Mouse (Mus musculus) kidney, adult 2 months (tissue): ENCODE results near the gene Zfp444. TPM values are rescaled to one million over a fixed set of nuclear protein-coding genes. Genes with fewer than 3 reads are reported as not detected.

ENCODE experiments used
- DNase-seq: peaks from one replicate; pipeline ENCODE4 v3.0.0; 2021
- H3K27ac ChIP-seq: fragments of 200-500 bp; 2 replicates; pipeline ENCODE4 v1.5.1; 2012; ENCODE audit warnings: low read depth, low read length, control low read depth, inconsistent platforms; ENCODE audit not compliant: insufficient read depth
- H3K27me3 ChIP-seq: fragments of 200-500 bp; replicated peaks from 2 replicates; pipeline ENCODE4 v1.6.1; 2012; ENCODE audit warnings: mild to moderate bottlenecking, moderate library complexity, low read length, inconsistent platforms; ENCODE audit not compliant: control insufficient read depth, insufficient read depth
- H3K36me3 ChIP-seq: fragments of 200-500 bp; 2 replicates; pipeline ENCODE4 v1.6.1; 2012; ENCODE audit warnings: mild to moderate bottlenecking, moderate library complexity, low read length, inconsistent platforms; ENCODE audit not compliant: control insufficient read depth, insufficient read depth
- H3K4me1 ChIP-seq: fragments of 200-500 bp; 2 replicates; pipeline ENCODE4 v1.6.1; 2011; ENCODE audit warnings: low read length; ENCODE audit not compliant: control insufficient read depth, insufficient read depth
- H3K4me3 ChIP-seq: fragments of 200-500 bp; 2 replicates; pipeline ENCODE4 v1.5.1; 2011; ENCODE audit warnings: mild to moderate bottlenecking, low read depth, low read length, control low read depth; ENCODE audit not compliant: insufficient read depth
- CTCF ChIP-seq: fragments of 200-500 bp; conservative IDR thresholded peaks from 2 replicates; pipeline ENCODE4 v1.5.1; 2011; ENCODE audit warnings: low read depth, mild to moderate bottlenecking, control low read depth, low read length, moderate library complexity, mixed read lengths; ENCODE audit not compliant: insufficient read depth, insufficient read length
- POLR2A ChIP-seq: fragments of 200-500 bp; IDR thresholded peaks from one replicate; pipeline ENCODE4 v1.6.1; 2011; ENCODE audit warnings: low read depth, low read length, control low read depth
- WGBS: fragments of 180-500 bp; shearing (Covaris S2); methylation state at CpG from one replicate; pipeline ENCODE4 v1.1.7; 2018; 5-methylcytosine and 5-hydroxymethylcytosine counted together
- polyA plus RNA-seq: library from polyadenylated mRNA; depleted of rRNA; stranded (reverse); fragments of >200 nt; gene quantifications from 2 replicates; pipeline ENCODE4 v1.2.3, GENCODE M21; 2012

The Zfp444 gene
- polyA plus RNA-seq, 1 experiment: 47.1 TPM

- TF ChIP-seq CTCF (no peak), POLR2A (no peak)
- Histone ChIP-seq H3K27me3 (no peaks in the 10 kb centered on the region), H3K4me3 (no peak overlapping the region), H3K36me3 (peaks cover 1% of the 10 kb centered on the region; the same call in 1 of the 2 replicates), H3K4me1 (peaks cover 37% of the 10 kb centered on the region), H3K27ac (peak overlapping the region; percentile 51)
- WGBS: 60% methylated on average over 2 of the region's 2 CpGs
- peak; percentile 79 for DNase-seq
Measured at GRCm38 (mm10) chr7:6186176-6186575, 14.2 kb downstream of the Zfp444 start.

GRCm38 (mm10) chr7:6186756-6187155 lies 14.7 kb downstream of the Zfp444 start:
- TF ChIP-seq CTCF: no peak; the same call in 1 of the 2 replicates
- TF ChIP-seq POLR2A: no peak
- Histone ChIP-seq H3K4me1 (peaks cover 37% of the 10 kb centered on the region), H3K4me3 (no peak overlapping the region), H3K27me3 (no peaks in the 10 kb centered on the region), H3K36me3 (peaks cover 1% of the 10 kb centered on the region; the same call in 1 of the 2 replicates), H3K27ac (peak overlapping the region; percentile 45)
- WGBS: 26% methylated on average over 2 of the region's 2 CpGs
- DNase-seq: peak; percentile 67

GRCm38 (mm10) chr7:6189542-6189941 lies 17.5 kb downstream of the Zfp444 start:
- Histone ChIP-seq H3K27ac (no peak overlapping the region), H3K36me3 (peaks cover 1% of the 10 kb centered on the region; the same call in 1 of the 2 replicates), H3K4me1 (peaks cover 21% of the 10 kb centered on the region; the same call in 1 of the 2 replicates), H3K4me3 (no peak overlapping the region), H3K27me3 (no peaks in the 10 kb centered on the region)
- WGBS: 56% methylated on average over 45 of the region's 45 CpGs
- no peak for TF ChIP-seq CTCF
- DNase-seq: peak; percentile 69

DNA sequence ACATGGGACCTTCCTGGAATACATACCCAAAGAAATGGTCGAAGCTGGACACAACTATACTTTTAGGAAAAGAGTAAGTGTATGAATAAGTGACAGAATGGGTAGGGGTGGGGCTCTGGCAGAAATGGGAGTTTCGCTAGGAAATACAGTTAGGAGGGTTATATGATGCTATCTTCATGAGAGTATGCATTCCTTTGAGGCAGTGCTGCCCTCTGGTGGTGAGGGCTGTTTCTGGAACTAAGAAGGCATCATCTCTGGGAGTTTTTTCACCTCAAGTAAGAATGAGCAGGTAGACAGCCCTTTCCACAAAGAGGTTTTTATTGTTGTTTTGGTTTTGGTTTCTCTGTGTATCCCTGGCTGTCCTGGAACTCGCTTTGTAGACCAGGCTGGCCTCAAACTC lies 19.4 kb downstream of the Zfp444 start:
- 33% methylated on average over 3 of the region's 3 CpGs for WGBS
- Histone ChIP-seq H3K36me3 (peaks cover 1% of the 10 kb centered on the region; the same call in 1 of the 2 replicates), H3K27me3 (no peaks in the 10 kb centered on the region), H3K4me3 (no peak overlapping the region), H3K27ac (no peak overlapping the region), H3K4me1 (peaks cover 11% of the 10 kb centered on the region; the same call in 1 of the 2 replicates)
- TF ChIP-seq POLR2A: no peak
- peak; percentile 76 for TF ChIP-seq CTCF
- DNase-seq: peak; percentile 83

- H3K4me3 ChIP-seq: no peak overlapping the region
Measured at GRCm38 (mm10) chr7:6194129-6194528, 22.1 kb downstream of the Zfp444 start.

GRCm38 (mm10) chr7:6195777-6196176 lies 23.8 kb downstream of the Zfp444 start:
- Histone ChIP-seq H3K36me3 (no peaks in the 10 kb centered on the region), H3K4me1 (no peaks in the 10 kb centered on the region), H3K27ac (no peak overlapping the region), H3K27me3 (no peaks in the 10 kb centered on the region), H3K4me3 (no peak overlapping the region)
- DNase-seq: no peak
- TF ChIP-seq POLR2A (no peak), CTCF (peak; percentile 54)
- WGBS: 41% methylated on average over 2 of the region's 2 CpGs

More at GRCm38 (mm10) chr7:6194129-6194528, 22.1 kb downstream of the Zfp444 start:
- Histone ChIP-seq H3K36me3 (no peaks in the 10 kb centered on the region), H3K27ac (no peak overlapping the region), H3K27me3 (no peaks in the 10 kb centered on the region), H3K4me1 (no peaks in the 10 kb centered on the region)
- TF ChIP-seq CTCF (peak; percentile 94), POLR2A (no peak)
- peak; percentile 69 for DNase-seq
- WGBS: 16% methylated on average over 5 of the region's 5 CpGs

DNA sequence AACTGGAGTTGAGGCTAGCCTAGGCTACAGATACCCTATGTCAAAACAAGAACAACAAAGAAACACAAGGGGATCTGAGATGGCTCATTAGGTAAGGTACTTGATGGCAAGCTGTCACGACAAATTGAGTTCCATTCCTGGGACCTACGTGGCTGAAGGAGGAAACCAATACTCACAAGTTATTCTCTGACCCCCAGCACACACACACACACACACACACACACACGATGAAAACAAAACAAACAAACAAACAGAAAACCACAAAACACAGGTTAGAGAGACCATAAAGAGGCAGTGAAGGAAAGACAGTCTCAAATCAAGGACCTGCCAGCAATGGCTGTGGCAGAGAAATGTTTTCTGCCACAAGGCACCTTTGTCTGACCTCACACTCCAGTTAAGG lies 24.8 kb downstream of the Zfp444 start, which contains the start of gene Galp:
Galp (plus strand) TSS at position 301 of the 400 bp plus-strand sequence.
- Histone ChIP-seq H3K4me1 (no peaks in the 10 kb centered on the region), H3K27ac (no peak within 1 kb of the TSS), H3K4me3 (no peak within 1 kb of the TSS), H3K36me3 (no peaks in the 10 kb centered on the region), H3K27me3 (no peaks in the 10 kb centered on the region)
- DNase-seq: no peak
- WGBS: 43% methylated on average over 3 of the region's 3 CpGs
- no peak for TF ChIP-seq POLR2A
- TF ChIP-seq CTCF: no peak

GRCm38 (mm10) chr7:6204200-6204599 lies 32.2 kb downstream of the Zfp444 start:
- Histone ChIP-seq H3K4me3 (no peak overlapping the region), H3K27me3 (no peaks in the 10 kb centered on the region), H3K27ac (no peak overlapping the region), H3K36me3 (no peaks in the 10 kb centered on the region), H3K4me1 (no peaks in the 10 kb centered on the region)
- WGBS: 61% methylated on average over 3 of the region's 3 CpGs
- DNase-seq: no peak
- no peak for TF ChIP-seq POLR2A
- TF ChIP-seq CTCF: no peak
